Mouse (Mus musculus) frontal cortex, adult 2 months (tissue): ENCODE measurements at regions not wholly inside any gene's neighbourhood (a gene's known extent, or its start where the extent isn't known, plus 50 kb on each side); places are given as distances from the start of the nearest gene placed in this dataset.

Source experiments
- DNase-seq, 2 experiments: peaks; one replicate each; pipeline ENCODE4 v3.0.0; 2022; ENCODE audit warnings: low spot score in 1 of 2; ENCODE audit errors: extremely low spot score in 1 of 2

DNA sequence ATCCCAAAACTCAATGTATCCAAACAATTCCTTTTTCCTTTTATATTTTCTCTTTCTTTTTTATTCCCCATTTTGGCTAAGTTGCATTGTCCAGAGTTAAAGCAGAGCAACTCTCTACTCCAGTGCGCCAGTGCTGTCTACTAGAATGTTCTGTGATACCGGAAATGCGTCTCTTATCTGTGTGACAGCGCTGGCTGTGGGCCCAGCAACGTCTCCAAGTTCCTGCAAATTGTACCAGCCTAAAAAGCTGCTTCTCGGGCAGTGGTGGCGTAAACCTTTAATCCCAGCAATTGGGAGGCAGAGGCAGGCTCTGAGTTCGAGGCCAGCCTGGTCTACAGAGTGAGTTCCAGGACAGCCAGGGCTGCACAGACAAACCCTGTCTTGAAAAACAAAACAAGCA, 59.4 kb downstream of the Cox18 start:
- no peak for DNase-seq

GRCm38 (mm10) chr5:90163033-90163859, 60.6 kb downstream of the Cox18 start:
- no peak for DNase-seq

GRCm38 (mm10) chr5:90160281-90160680, 63.5 kb downstream of the Cox18 start:
- no peak for DNase-seq

- no peak for DNase-seq
These were observed 67.3 kb downstream of the Cox18 start for GRCm38 (mm10) chr5:90156522-90156921.

- peak in 1 of 2 experiments; percentile 9 for DNase-seq
These were observed 73.9 kb downstream of the Cox18 start for GRCm38 (mm10) chr5:90149611-90150532.

DNA sequence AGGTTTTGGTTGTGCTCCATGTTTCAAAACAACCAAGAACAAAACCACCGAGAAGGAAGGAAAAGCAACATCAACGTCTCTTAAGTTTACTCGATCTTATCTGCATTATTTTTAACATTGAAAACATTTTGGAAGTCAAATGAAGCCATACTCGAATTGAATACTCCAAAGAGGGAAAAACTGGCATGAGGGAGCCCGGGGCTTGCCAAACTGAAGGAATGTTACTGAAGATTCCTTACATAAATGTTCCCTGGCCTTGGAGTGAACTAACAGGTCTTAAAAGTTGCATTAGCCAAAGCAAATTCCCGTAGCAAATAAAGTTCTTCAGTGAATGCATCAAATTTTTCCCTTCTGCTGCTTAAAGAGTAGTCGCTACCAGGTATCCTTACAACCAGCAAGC, 87.8 kb downstream of the Cox18 start:
- no peak for DNase-seq

GRCm38 (mm10) chr5:90107036-90107435, 116.8 kb downstream of the Cox18 start:
- DNase-seq: no peak

DNA sequence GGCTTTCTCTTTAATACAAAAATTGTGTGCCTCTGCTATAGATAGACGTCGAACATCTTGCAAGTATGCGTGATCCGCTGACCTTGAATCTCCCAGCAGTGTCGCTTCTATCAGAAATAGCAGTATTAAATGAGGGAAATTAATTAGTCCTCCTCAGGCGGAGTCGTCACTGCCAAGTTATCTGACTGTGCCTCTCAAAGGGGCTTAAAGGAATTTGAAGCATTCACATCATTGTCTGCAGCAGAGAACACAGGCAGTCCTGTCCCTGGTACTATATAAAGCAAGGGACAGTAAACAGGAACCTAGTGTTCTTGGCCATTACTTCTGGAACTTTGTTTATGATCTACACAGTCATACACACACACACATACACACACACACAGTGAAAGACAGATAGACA, 119.1 kb downstream of the Cox18 start:
- no peak for DNase-seq

DNA sequence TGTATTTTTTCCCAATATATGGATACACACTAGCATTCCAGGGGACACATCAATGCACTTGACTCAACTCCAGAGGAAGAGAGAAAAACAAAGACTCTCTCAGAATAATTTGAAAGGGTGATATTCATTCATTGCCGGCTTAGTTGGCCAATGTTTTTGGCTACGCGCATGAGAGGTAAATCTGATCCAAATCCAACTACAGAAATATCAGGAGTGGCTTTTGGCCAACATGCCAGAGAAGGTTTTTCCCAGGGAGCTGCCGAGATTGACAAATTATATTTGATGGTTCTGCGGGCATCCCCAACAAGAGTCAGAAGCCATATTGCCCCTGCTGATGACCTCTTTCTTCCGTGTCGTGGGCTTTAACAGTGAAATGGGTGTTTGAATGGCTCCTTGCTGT, 135.3 kb downstream of the Cox18 start:
- no peak for DNase-seq

DNA sequence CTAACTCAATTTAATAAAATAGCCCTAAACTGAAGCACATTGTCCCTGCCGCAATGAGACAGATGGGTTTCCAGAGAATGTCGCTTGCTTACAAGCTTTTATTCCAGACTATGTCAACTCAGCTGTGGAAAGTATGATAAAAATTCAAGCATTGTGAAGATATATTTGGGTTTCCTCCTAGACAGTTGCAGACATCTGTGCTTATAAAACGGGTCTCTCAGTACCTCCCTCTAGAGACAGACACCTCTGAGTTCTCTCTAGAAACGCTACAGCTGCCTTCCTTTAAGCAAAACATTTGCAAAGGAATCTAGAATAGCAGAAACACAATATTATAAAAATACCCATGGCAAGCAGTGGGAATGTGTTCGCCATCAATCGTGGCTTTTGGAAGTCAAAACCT, 137.3 kb downstream of the Cox18 start:
- peak in 1 of 2 experiments; percentile 10 for DNase-seq

GRCm38 (mm10) chr5:90077025-90077536, 146.7 kb downstream of the Cox18 start:
- no peak for DNase-seq

DNA sequence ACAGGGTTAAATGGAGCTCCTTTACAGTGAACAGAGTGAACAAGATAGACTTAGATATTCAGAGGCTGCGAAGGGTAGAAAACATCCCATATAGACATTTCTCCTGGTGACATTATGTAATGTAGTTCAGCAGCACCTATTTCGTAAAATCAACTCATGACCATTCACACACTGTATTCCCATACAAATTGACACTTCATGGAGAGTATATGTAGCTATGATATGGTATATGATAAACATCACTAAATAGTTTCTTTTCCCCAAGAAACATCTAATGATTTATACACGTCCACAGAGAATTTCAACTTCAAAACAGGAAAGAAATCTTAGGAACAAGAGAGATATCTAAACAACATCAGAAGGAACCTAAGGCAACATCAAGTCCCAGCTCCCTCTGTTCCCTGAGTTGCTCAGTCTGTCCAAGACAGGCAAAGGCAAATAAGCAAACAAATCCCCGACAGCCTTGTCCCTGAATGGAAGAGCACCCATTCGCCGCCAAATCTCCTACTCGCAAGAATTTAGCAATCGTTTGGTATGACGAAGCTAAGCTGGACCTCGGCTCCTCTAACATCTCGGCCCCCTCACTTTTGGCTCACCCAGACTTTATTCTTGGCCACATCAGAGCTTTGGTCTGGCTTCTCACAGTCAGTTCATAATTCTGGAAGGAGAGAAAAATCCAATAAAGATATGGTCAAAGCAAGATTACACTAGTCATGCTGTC, 148.0 kb downstream of the Cox18 start:
- DNase-seq: no peak

GRCm38 (mm10) chr5:90071806-90072205, 152.0 kb downstream of the Cox18 start:
- no peak for DNase-seq

- DNase-seq: no peak
These were observed 155.2 kb downstream of the Cox18 start for GRCm38 (mm10) chr5:90068601-90069000.

DNA sequence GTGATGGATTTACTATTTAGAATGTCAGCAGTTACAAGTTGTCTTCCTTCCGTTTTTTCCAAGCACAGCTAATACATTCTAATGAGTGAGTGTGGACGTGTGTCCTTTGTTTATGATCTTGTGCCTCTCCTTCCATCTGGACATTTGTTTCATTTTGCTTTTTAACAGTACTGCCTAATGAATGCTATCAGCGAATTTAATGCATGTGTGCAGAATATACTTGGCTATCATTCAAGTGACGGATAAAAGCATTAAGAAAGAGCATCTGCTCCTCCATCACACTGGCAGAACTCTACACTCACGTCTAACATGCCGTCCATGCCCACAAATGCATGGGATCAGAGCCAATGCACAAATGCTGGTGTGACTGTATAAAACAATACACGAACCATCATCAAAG, 156.0 kb downstream of the Cox18 start:
- no peak for DNase-seq

- no peak for DNase-seq
These were observed 157.8 kb downstream of the Cox18 start for GRCm38 (mm10) chr5:90065884-90066615.

DNA sequence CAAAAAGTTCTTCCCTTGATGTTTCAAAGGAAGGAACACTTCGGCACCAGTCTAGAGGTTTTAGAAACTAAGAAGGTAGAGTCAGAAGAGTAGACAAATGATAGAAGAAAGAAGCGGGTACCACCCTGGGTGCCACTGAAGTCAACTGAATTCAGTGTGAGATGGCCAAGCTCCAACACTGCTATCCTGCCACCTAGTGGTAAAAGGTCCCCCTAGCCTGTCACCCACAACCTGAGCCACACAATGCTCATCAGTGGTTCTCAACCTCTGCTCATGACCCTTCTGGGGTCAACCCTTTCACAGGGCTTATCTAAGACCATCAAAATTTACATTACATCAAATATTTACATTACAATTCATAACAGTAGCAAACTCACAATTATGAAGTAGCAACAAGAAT, 168.1 kb downstream of the Cox18 start:
- DNase-seq: peak in 1 of 2 experiments; percentile 22

DNA sequence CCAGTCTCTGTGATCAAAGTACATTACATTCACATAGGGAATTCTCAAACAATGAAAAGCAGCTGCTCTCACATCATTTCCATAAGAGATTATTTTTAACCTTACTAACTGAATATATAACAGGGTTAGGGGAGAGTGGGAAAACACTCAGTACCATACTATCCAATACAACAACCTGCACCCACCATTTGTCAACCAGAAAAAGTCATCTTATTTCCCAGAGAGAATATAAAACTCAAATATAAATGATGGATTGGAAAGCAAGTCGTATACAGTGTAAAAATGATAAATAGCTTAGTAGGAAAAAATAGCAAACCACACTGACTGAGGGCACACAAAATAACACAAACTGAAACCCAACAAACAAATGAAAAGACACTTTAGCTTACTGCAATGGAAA, 169.4 kb upstream of the Adamts3 start:
- DNase-seq: no peak

DNA sequence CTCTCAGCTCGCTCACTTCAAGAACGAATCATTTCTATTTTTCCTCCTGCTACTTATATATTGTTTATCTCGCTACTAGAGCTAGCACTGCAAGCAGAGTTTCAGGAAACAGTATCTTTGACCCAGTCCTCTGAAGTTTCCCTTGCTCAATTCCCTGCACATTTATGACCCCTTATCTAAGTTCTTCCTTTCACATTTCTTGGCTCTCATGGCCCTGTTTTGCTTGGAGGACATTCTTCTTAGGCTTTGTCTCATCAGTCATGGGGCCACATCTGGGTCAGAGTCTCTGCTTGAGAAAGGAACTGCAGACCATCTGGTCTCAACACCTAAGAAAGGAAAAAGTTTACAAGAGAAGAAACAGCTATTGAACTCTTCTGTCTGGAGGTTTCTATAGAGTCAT, 166.7 kb upstream of the Adamts3 start:
- no peak for DNase-seq

GRCm38 (mm10) chr5:90042781-90043180, 159.6 kb upstream of the Adamts3 start:
- DNase-seq: no peak
